Mouse (Mus musculus) cerebellum, adult 2 months (tissue): ENCODE results near the gene Slc37a2. TPM values are rescaled to one million over a fixed set of nuclear protein-coding genes. Genes with fewer than 3 reads are reported as not detected.

Experiments used
- DNase-seq, 2 experiments: peaks; one replicate each; pipeline ENCODE4 v3.0.0; 2021
- H3K27ac ChIP-seq: fragments of 200-500 bp; 2 replicates; pipeline ENCODE4 v1.5.1; 2012; ENCODE audit warnings: low read length, control low read depth, inconsistent platforms; ENCODE audit not compliant: insufficient read depth
- H3K27me3 ChIP-seq: fragments of 200-500 bp; 2 replicates; pipeline ENCODE4 v1.6.1; 2012; ENCODE audit warnings: inconsistent platforms, mild to moderate bottlenecking, low read length, moderate library complexity; ENCODE audit not compliant: control insufficient read depth, insufficient read depth
- H3K4me1 ChIP-seq: fragments of 200-500 bp; 2 replicates; pipeline ENCODE4 v1.6.1; 2011; ENCODE audit warnings: low read length; ENCODE audit not compliant: control insufficient read depth, insufficient read depth
- H3K4me3 ChIP-seq: fragments of 200-500 bp; replicated peaks from 2 replicates; pipeline ENCODE3; 2011; ENCODE audit warnings: mild to moderate bottlenecking, low read depth, low read length, control low read depth; ENCODE audit not compliant: insufficient read depth
- CTCF ChIP-seq: fragments of 200-500 bp; IDR thresholded peaks from 2 replicates; pipeline ENCODE4 v1.5.1; 2011; ENCODE audit warnings: low read depth, mild to moderate bottlenecking, control low read depth, low read length, moderate library complexity, borderline replicate concordance; ENCODE audit not compliant: insufficient read depth
- POLR2A ChIP-seq: fragments of 200-500 bp; IDR thresholded peaks from 2 replicates; pipeline ENCODE4 v1.6.1; 2011; ENCODE audit warnings: low read length, control low read depth, borderline replicate concordance; ENCODE audit not compliant: insufficient read depth
- WGBS: fragments of 180-500 bp; shearing (Covaris S2); methylation state at CpG from one replicate; pipeline ENCODE4 v1.1.7; 2018; 5-methylcytosine and 5-hydroxymethylcytosine counted together
- polyA plus RNA-seq: library from polyadenylated mRNA; depleted of rRNA; stranded (reverse); fragments of >200 nt; gene quantifications from 2 replicates; pipeline ENCODE4 v1.2.3, GENCODE M21; 2012

The Slc37a2 gene
- polyA plus RNA-seq, 1 experiment: 1.3 TPM

DNA sequence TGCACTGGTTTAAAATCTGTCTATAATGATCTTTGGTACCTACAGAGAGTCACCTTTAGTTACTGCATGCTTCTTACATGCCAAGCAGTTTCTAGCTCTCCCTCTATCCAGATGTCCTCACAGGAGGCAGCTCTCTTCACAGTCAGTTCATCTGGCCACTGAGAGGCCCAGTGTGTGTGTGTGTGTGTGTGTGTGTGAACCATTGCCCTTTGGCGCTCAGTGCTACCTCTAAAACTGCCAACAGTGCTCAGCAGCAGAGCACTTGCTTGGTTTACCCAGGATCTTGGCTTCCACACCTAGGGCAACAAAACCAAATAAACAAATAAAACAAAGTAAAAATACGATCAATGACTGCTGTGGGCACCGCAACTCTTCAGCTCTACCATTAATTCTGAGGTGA lies 5.6 kb downstream of the Slc37a2 start:
- H3K4me3 ChIP-seq: no peak overlapping the region
- WGBS: 75% methylated on average over 3 of the region's 3 CpGs
- no peak for DNase-seq
- TF ChIP-seq CTCF: no peak
- TF ChIP-seq POLR2A: no peak
- peaks cover 5% of the 10 kb centered on the region; the same call in 1 of the 2 replicates for H3K4me1 ChIP-seq
- no peaks in the 10 kb centered on the region for H3K27me3 ChIP-seq
- no peak overlapping the region for H3K27ac ChIP-seq

DNA sequence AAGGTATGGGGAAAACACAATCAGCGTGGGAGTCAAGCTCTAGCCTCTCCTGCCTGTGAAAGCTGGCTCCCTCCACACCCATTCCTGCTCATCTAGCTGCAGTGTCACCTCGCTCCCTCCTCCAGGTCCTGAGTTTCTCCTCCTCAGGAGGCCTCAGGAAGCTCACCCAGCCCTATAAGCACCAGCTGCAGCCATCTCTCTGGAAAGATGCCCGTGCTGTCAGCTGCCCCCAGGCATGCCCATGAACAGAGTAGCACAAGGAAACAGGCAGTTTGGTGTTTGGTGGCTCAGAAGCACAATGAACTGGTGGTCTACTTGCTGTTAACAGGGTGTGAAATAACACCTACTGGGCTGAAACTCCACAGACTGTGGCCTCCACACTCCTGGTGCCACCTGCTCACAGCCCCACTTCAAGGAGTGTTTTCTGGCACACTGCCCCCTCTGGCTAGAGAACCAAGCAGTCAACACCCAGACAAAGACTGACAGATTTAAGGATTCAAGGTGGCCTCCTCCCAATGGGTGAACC lies 7.1 kb downstream of the Slc37a2 start:
- no peak overlapping the region for H3K27ac ChIP-seq
- no peaks in the 10 kb centered on the region for H3K27me3 ChIP-seq
- 39% methylated on average over 3 of the region's 3 CpGs for WGBS
- H3K4me3 ChIP-seq: no peak overlapping the region
- no peak for TF ChIP-seq POLR2A
- no peak for TF ChIP-seq CTCF
- peaks cover 5% of the 10 kb centered on the region; the same call in 1 of the 2 replicates for H3K4me1 ChIP-seq
- no peak for DNase-seq

DNA sequence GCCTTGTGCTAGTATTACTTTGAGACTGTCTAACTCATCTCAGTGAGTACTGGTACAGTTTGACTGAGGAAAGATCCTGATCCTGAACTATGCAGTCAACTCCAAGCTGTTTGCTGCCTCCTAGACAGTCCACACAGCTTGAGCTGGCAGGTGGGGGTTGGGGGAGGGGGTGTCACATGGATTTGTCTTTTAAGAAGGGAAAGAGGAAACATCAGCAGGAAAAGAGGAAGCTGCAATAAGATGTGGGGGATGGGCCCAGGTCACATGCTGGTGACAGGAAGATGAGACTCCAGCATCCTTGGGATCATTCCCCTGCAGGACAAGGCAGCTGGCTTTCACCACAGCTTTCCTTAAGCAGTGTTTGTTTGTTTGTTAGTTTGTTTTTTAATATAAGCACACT lies 8.1 kb downstream of the Slc37a2 start:
- no peak overlapping the region for H3K27ac ChIP-seq
- no peak overlapping the region for H3K4me3 ChIP-seq
- no peak for DNase-seq
- peaks cover 5% of the 10 kb centered on the region; the same call in 1 of the 2 replicates for H3K4me1 ChIP-seq
- no peak for TF ChIP-seq CTCF
- no peak for TF ChIP-seq POLR2A
- H3K27me3 ChIP-seq: no peaks in the 10 kb centered on the region

DNA sequence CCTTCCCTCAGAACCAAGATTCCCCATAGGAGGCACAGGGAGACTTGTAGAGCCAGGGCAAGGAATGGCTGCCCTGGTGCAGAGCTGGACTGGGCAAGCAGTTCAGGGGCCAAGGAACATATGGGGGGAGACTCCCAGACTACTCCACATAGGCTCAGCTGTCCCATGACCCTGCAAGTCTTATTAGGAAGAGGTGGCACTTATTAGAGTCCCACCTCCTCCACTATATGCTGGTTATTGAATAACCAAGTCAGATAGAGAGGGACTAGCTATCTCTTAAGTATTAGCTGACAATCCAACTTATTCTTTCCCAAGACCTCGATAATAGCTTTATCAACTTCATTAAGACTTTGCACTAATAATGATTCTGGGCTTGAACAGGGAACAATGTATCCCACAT lies 9.7 kb downstream of the Slc37a2 start:
- H3K27me3 ChIP-seq: no peaks in the 10 kb centered on the region
- no peak for DNase-seq
- TF ChIP-seq POLR2A (no peak), CTCF (no peak)
- no peak overlapping the region for H3K4me3 ChIP-seq
- 96% methylated on average over 1 of the region's 1 CpGs for WGBS
- no peak overlapping the region for H3K27ac ChIP-seq
- peaks cover 5% of the 10 kb centered on the region; the same call in 1 of the 2 replicates for H3K4me1 ChIP-seq

DNA sequence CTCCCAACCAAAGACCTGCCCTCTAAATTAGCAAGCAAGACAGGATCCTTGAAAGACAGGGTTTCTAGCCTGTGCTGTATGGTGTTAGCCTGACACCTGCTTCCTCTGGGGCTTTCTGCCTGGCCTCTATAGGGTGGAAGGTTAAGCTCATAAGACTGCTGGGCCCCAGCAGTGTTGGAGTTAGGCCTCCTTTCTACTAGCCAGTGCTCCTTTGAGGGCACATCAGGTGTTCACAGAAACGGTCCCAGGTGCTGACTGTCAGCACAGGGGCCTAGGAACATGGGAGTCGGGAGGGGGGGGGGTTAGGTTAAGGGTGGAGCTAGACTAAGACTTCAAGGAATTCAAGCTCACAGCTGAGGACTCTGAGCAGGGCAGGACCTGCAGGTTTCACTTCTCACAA lies 10.1 kb downstream of the Slc37a2 start:
- no peaks in the 10 kb centered on the region for H3K27me3 ChIP-seq
- no peak overlapping the region for H3K4me3 ChIP-seq
- H3K27ac ChIP-seq: no peak overlapping the region
- 88% methylated on average over 2 of the region's 2 CpGs for WGBS
- peaks cover 5% of the 10 kb centered on the region; the same call in 1 of the 2 replicates for H3K4me1 ChIP-seq
- no peak for TF ChIP-seq POLR2A
- TF ChIP-seq CTCF: no peak
- DNase-seq: no peak

DNA sequence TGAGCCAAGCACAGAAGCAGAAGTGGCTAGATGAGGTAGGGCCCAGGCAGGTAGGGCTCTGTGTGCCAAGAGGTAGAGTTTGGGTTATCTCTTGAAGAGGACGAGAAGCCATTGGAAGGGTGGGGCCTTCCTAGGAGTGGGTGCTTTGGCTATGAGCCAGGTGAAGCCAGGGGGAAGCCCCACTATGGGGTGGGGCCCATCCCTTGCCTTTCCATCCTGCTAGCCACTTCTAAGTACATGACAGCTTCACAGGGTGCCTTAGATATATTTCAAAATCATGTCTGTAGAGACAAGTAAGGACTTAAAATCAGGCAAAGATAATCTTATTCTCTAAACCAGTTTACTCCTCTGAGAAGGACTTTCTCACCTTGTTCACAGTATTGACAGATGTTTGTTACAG lies 10.9 kb downstream of the Slc37a2 start:
- Histone ChIP-seq H3K4me1 (peaks cover 5% of the 10 kb centered on the region; the same call in 1 of the 2 replicates), H3K27me3 (no peaks in the 10 kb centered on the region), H3K27ac (no peak overlapping the region), H3K4me3 (no peak overlapping the region)
- TF ChIP-seq POLR2A (no peak), CTCF (no peak)
- DNase-seq: no peak
- 82% methylated on average over 1 of the region's 1 CpGs for WGBS

DNA sequence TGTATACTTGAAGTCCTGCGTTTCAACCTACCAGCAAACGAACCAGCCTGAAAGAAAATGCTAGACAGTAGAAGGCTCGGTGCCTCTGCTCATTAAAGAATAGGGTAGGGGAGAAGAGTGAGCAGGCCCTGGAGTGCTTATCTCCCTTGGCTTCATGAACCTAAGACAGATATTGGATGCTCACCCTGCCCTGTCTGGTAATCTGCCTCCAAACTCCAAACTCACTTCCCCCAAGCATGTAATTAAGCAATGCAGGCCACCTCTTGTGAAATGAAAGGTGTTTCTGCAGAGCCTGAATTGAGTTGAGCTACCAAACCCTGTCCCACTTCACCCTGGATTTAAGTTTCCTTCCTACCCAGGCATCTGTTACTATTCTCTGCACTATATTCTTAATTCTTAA lies 12.8 kb downstream of the Slc37a2 start:
- Histone ChIP-seq H3K4me3 (no peak overlapping the region), H3K27ac (no peak overlapping the region), H3K4me1 (no peaks in the 10 kb centered on the region), H3K27me3 (no peaks in the 10 kb centered on the region)
- TF ChIP-seq CTCF (no peak), POLR2A (no peak)
- WGBS: 93% methylated on average over 3 of the region's 3 CpGs
- no peak for DNase-seq

DNA sequence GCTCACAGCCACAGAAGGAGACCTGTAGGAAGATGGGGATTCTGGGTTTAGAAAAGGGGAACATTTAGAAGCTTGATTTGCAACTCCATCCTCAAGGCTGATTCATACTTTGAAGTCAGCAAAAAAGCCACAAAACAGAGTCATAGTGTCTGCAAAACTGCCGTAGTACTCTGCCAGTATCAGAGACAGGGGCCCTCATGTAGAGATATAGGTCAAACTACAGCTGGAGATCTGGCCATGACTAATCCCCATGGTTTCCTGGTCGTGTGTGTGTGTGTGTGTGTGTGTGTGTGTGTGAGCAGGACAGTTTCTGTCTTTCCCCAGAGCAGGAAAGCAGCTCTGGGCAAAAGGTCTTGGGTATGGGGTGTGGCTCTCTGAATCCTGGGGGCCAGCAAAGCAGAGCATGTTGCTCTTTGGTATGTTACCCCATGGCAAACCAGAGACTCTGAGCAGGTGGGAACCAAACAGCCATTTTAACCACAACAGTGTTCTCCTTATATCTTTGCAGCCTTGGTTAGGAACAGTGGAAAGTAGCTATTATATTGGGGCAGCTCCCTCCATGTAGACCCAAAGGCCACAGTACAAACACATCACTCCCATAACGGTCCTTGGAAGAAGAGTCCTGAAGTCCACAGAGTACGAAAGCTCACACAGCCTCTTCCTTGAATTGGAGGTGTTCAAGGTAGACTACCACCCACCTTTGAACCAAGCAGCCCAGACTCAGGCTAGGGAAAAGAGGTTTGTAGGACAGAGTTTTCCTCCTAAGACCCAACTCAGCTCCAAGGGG lies 19.4 kb downstream of the Slc37a2 start:
- 52% methylated on average over 4 of the region's 4 CpGs for WGBS
- no peak for TF ChIP-seq POLR2A
- TF ChIP-seq CTCF: no peak
- Histone ChIP-seq H3K4me1 (peaks cover 3% of the 10 kb centered on the region; the same call in 1 of the 2 replicates), H3K27ac (no peak overlapping the region), H3K4me3 (no peak overlapping the region), H3K27me3 (no peaks in the 10 kb centered on the region)
- DNase-seq: no peak
